In genomic region chr1:82292771-82293170, GRCm38 (mm10) we compare ENCODE assay signal across 8 mouse cellular contexts. TPM values are rescaled to one million over a fixed set of nuclear protein-coding genes. Genes with fewer than 3 reads are reported as not detected.
DNase-seq lines count a peak whose midpoint lies in the region; ATAC-seq and TF ChIP-seq lines count a peak whose summit lies in the region.

No protein-coding gene starts in this region.

- DNase-seq in adrenal gland, postnatal 10 days, result peak; percentile 64
- peak; percentile 92 for DNase-seq in embryo, embryonic 10 days (ENCODE audit: low spot score)
- peak; percentile 53 for DNase-seq in gastrocnemius, postnatal 14 days
- peak; percentile 79 to 81 for DNase-seq in left cerebral cortex, adult 2 months (ENCODE audit: extremely low spot score in 1 of 2, low spot score in 2 of 2)
- peak; percentile 58 for DNase-seq in lung, postnatal 14 days
- peak; percentile 80 for DNase-seq in right cerebral cortex, postnatal 25 days

- peak overlapping the region; percentile 83 for H3K4me2 ChIP-seq in hindbrain, embryonic 16.5 days (ENCODE audit: low read length)

- peaks cover 7% of the 10 kb centered on the region; the same call in 1 of the 2 replicates for H3K36me3 ChIP-seq in hindbrain, embryonic 16.5 days (ENCODE audit: control insufficient read depth, insufficient read depth, low read length)

- peak overlapping the region; percentile 50 for H3K9ac ChIP-seq in hindbrain, embryonic 16.5 days (ENCODE audit: low read depth, low read length)

- TF ChIP-seq CTCF in left cerebral cortex, adult 2 months (IDR thresholded peaks at IDR 0.05), result no peak

- no peaks in the 10 kb centered on the region for H3K9me3 ChIP-seq in hindbrain, embryonic 16.5 days (ENCODE audit: control insufficient read depth, low read length)

- H3K4me3 ChIP-seq in hindbrain, embryonic 16.5 days (ENCODE audit: low read length), result peak overlapping the region; percentile 79
- peak overlapping the region; percentile 70 for H3K4me3 ChIP-seq in left cerebral cortex, adult 2 months

- peaks cover 26% of the 10 kb centered on the region for H3K4me1 ChIP-seq in hindbrain, embryonic 16.5 days (ENCODE audit: control insufficient read depth, insufficient read depth, low read depth, low read length)

- no peaks in the 10 kb centered on the region for H3K27me3 ChIP-seq in hindbrain, embryonic 16.5 days (replicated peaks; ENCODE audit: control insufficient read depth, insufficient read depth, low read length)

- H3K27ac ChIP-seq in hindbrain, embryonic 16.5 days (ENCODE audit: low read depth, low read length), result peak overlapping the region; percentile 99
- H3K27ac ChIP-seq in left cerebral cortex, adult 2 months, result peak overlapping the region; percentile 97

- under 1% methylated on average over 13 of the region's 13 CpGs for WGBS in hindbrain, embryonic 16.5 days

- peak; percentile 84 for ATAC-seq in hindbrain, embryonic 16.5 days
- no peak for ATAC-seq in erythroid progenitor cell, adult 5-6 weeks (replicated peaks; ENCODE audit: low FRiP score, poor library complexity, severe bottlenecking)

- intact Hi-C loops in gastrocnemius, postnatal 14 days (cut with DNase I; ENCODE audit: low total_unique reads), result loop anchor here (5.0 kb wide), 3 partner anchors 140 to 975 kb away; no protein-coding TSS in a partner anchor
- intact Hi-C loops in left cerebral cortex, adult 2 months (cut with DNase I), result loop anchor here (1.0 to 10.0 kb wide), 5 partner anchors 140 to 976 kb away; no protein-coding TSS in a partner anchor

RNA-seq across cellular contexts. Expression of gene Irs1, which starts 1.6 kb away (rescaled TPM):
- total RNA-seq in adrenal gland, postnatal 10 days (2021), result 10 to 100 TPM; 17.0 to 24.9 TPM
- 10 to 100 TPM; 43.0 to 60.6 TPM for total RNA-seq in gastrocnemius, postnatal 14 days (2021)
- 7.2 and 9.6 TPM in 2 replicates for polyA plus RNA-seq in hindbrain, embryonic 16.5 days (2015; fragmentation: Nextera tagmentation; extraction: Ambion mirVana)
- 10 to 100 TPM; 17.3 to 17.4 TPM for total RNA-seq in left cerebral cortex, adult 2 months (2021)
- total RNA-seq in erythroid progenitor cell, adult 5-6 weeks (2015; ENCODE audit: low replicate concordance), result 0.84 TPM in 1 of 2 replicates, not detected in the other
- 0.26 TPM in 1 of 2 replicates, not detected in the other for total RNA-seq in erythroid progenitor cell, adult 5-6 weeks (2017; ENCODE audit: low replicate concordance)

RNA-seq across cellular contexts. Expression of gene Rhbdd1, which starts 23.5 kb away (rescaled TPM):
- total RNA-seq in adrenal gland, postnatal 10 days (2021), result 10 to 100 TPM; 20.4 to 21.2 TPM
- 1 to 10 TPM; 8.7 to 9.9 TPM for total RNA-seq in gastrocnemius, postnatal 14 days (2021)
- polyA plus RNA-seq in hindbrain, embryonic 16.5 days (2015; fragmentation: Nextera tagmentation; extraction: Ambion mirVana), result 3.8 and 4.5 TPM in 2 replicates
- total RNA-seq in left cerebral cortex, adult 2 months (2021), result 1 to 10 TPM; 7.6 to 8.4 TPM
- total RNA-seq in erythroid progenitor cell, adult 5-6 weeks (2015; ENCODE audit: low replicate concordance), result 12.2 and 13.0 TPM in 2 replicates
- total RNA-seq in erythroid progenitor cell, adult 5-6 weeks (2017; ENCODE audit: low replicate concordance), result 7.1 and 9.8 TPM in 2 replicates

RNA-seq across cellular contexts. Expression of gene Gm9747, which starts 59.9 kb away (rescaled TPM):
- not detected for total RNA-seq in adrenal gland, postnatal 10 days (2021)
- total RNA-seq in gastrocnemius, postnatal 14 days (2021), result not detected
- 27.2 and 33.1 TPM in 2 replicates for polyA plus RNA-seq in hindbrain, embryonic 16.5 days (2015; fragmentation: Nextera tagmentation; extraction: Ambion mirVana)
- total RNA-seq in left cerebral cortex, adult 2 months (2021), result not detected
- not detected in 2 replicates for total RNA-seq in erythroid progenitor cell, adult 5-6 weeks (2015; ENCODE audit: low replicate concordance)
- not detected in 2 replicates for total RNA-seq in erythroid progenitor cell, adult 5-6 weeks (2017; ENCODE audit: low replicate concordance)

Comparison
In these comparisons a context has a peak if more than half of its experiments do, and no peak if none do; other contexts are left out.
1. RNA of gene Irs1, which starts 1.6 kb away (total RNA-seq): 43.0 to 60.6 TPM in gastrocnemius, postnatal 14 days, 17.0 to 24.9 TPM in adrenal gland, postnatal 10 days and 17.3 to 17.4 TPM in left cerebral cortex, adult 2 months; 0.26 to 0.84 TPM in erythroid progenitor cell, adult 5-6 weeks; every median in the first group is over 4 times any median in the second.
2. Peak in every context shown above with its lines, with median percentiles within 50 percentile points of each other: DNase-seq.